Mouse (Mus musculus) kidney, adult 2 months (tissue): ENCODE measurements around the gene Col13a1.

Source experiments
- CTCF ChIP-seq: fragments of 200-500 bp; conservative IDR thresholded peaks from 2 replicates; pipeline ENCODE4 v1.5.1; 2011; ENCODE audit warnings: low read depth, mild to moderate bottlenecking, control low read depth, low read length, moderate library complexity, mixed read lengths; ENCODE audit not compliant: insufficient read depth, insufficient read length
- POLR2A ChIP-seq: fragments of 200-500 bp; IDR thresholded peaks from one replicate; pipeline ENCODE4 v1.6.1; 2011; ENCODE audit warnings: low read depth, low read length, control low read depth

DNA sequence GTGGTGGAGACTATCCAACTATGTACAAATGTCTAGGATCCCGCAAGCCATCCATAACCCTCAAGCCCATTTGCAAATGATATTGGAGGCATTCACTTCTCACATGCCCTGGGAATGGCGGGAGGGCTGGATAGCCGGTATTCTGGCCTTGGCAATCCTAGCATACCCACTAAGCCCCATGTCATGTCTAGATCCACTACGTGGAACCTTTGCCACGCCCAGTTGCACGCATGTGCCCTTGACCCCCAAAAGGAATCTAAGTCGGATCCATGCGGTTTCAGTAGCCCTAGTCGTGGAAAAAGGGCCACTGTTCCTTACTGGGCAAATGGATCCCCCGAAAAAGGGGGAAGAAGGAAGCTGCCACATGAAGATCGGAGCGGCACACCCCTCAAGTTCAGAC, 147.7 kb downstream of the Col13a1 start:
- TF ChIP-seq CTCF (no peak), POLR2A (no peak)
